Mouse (Mus musculus): ENCODE measurements at regions not wholly inside any gene's neighbourhood (a gene's known extent, or its start where the extent isn't known, plus 50 kb on each side); places are given as distances from the start of the nearest gene placed in this dataset.
A peak's percentile ranks its signal among the peaks of the same experiment; 100 is the strongest.

GRCm38 (mm10) chr2:114853715-114854530 is 199.2 kb upstream of the Dph6 start:
- 8% methylated on average over 13 of the region's 13 CpGs for WGBS
- peak; percentile 96 for ATAC-seq
- H3K36me3 ChIP-seq (ENCODE audit: control insufficient read depth, insufficient read depth): no peaks in the 10 kb centered on the region
- no peaks in the 10 kb centered on the region for H3K27me3 ChIP-seq (replicated peaks; ENCODE audit: control insufficient read depth, insufficient read depth, low read length)
- peak overlapping the region; percentile 35 for H3K9ac ChIP-seq (replicated peaks; ENCODE audit: low read depth, low read length)
- peaks cover 15% of the 10 kb centered on the region for H3K4me1 ChIP-seq (replicated peaks; ENCODE audit: control insufficient read depth, insufficient read depth, low read length)
- H3K27ac ChIP-seq (ENCODE audit: low read length): peak overlapping the region; percentile 27
- peak overlapping the region; percentile 43 for H3K4me2 ChIP-seq (ENCODE audit: low read length)
- H3K9me3 ChIP-seq (ENCODE audit: control insufficient read depth, low read length): no peaks in the 10 kb centered on the region
- H3K4me3 ChIP-seq (replicated peaks; ENCODE audit: low read length): peak overlapping the region; percentile 13; the same call in 1 of the 2 replicates

- peaks cover 5% of the 10 kb centered on the region for H3K4me1 ChIP-seq (replicated peaks; ENCODE audit: control insufficient read depth, insufficient read depth, low read length)
- H3K27ac ChIP-seq (ENCODE audit: low read length): no peak overlapping the region
- H3K4me3 ChIP-seq (replicated peaks; ENCODE audit: low read length): no peak overlapping the region
- peak; percentile 47; the same call in 1 of the 2 replicates for ATAC-seq
- no peak overlapping the region for H3K4me2 ChIP-seq (ENCODE audit: low read length)
- H3K36me3 ChIP-seq (ENCODE audit: control insufficient read depth, insufficient read depth): no peaks in the 10 kb centered on the region
- WGBS: 16% methylated on average over 7 of the region's 7 CpGs
- no peaks in the 10 kb centered on the region for H3K27me3 ChIP-seq (replicated peaks; ENCODE audit: control insufficient read depth, insufficient read depth, low read length)
- no peaks in the 10 kb centered on the region for H3K9me3 ChIP-seq (ENCODE audit: control insufficient read depth, low read length)
- H3K9ac ChIP-seq (replicated peaks; ENCODE audit: low read depth, low read length): no peak overlapping the region
Measured at GRCm38 (mm10) chr2:114872272-114872671, 217.5 kb upstream of the Dph6 start.

GRCm38 (mm10) chr2:114873090-114873489 is 218.3 kb upstream of the Dph6 start:
- Histone ChIP-seq H3K36me3 (ENCODE audit: control insufficient read depth, insufficient read depth) (no peaks in the 10 kb centered on the region), H3K27ac (ENCODE audit: low read length) (no peak overlapping the region), H3K9me3 (ENCODE audit: control insufficient read depth, low read length) (no peaks in the 10 kb centered on the region), H3K27me3 (replicated peaks; ENCODE audit: control insufficient read depth, insufficient read depth, low read length) (no peaks in the 10 kb centered on the region), H3K4me1 (replicated peaks; ENCODE audit: control insufficient read depth, insufficient read depth, low read length) (peaks cover 5% of the 10 kb centered on the region), H3K9ac (replicated peaks; ENCODE audit: low read depth, low read length) (no peak overlapping the region), H3K4me3 (replicated peaks; ENCODE audit: low read length) (no peak overlapping the region), H3K4me2 (ENCODE audit: low read length) (no peak overlapping the region)
- 17% methylated on average over 4 of the region's 4 CpGs for WGBS
- peak; percentile 57 for ATAC-seq

- no peaks in the 10 kb centered on the region for H3K9me3 ChIP-seq (ENCODE audit: control insufficient read depth, low read length)
- no peak overlapping the region for H3K4me2 ChIP-seq (ENCODE audit: low read length)
- WGBS: 29% methylated on average over 2 of the region's 2 CpGs
- no peak overlapping the region for H3K4me3 ChIP-seq (replicated peaks; ENCODE audit: low read length)
- H3K9ac ChIP-seq (replicated peaks; ENCODE audit: low read depth, low read length): no peak overlapping the region
- H3K27me3 ChIP-seq (replicated peaks; ENCODE audit: control insufficient read depth, insufficient read depth, low read length): no peaks in the 10 kb centered on the region
- no peak for ATAC-seq
- no peak overlapping the region for H3K27ac ChIP-seq (ENCODE audit: low read length)
- H3K36me3 ChIP-seq (ENCODE audit: control insufficient read depth, insufficient read depth): no peaks in the 10 kb centered on the region
- peaks cover 4% of the 10 kb centered on the region for H3K4me1 ChIP-seq (replicated peaks; ENCODE audit: control insufficient read depth, insufficient read depth, low read length)
Measured at GRCm38 (mm10) chr2:114879084-114879483, 224.3 kb upstream of the Dph6 start.

- no peaks in the 10 kb centered on the region for H3K27me3 ChIP-seq (replicated peaks; ENCODE audit: control insufficient read depth, insufficient read depth, low read length)
- no peaks in the 10 kb centered on the region for H3K36me3 ChIP-seq (ENCODE audit: control insufficient read depth, insufficient read depth)
- H3K4me2 ChIP-seq (ENCODE audit: low read length): no peak overlapping the region
- WGBS: 40% methylated on average over 2 of the region's 2 CpGs
- no peak overlapping the region for H3K4me3 ChIP-seq (replicated peaks; ENCODE audit: low read length)
- peak; percentile 63; the same call in 1 of the 2 replicates for ATAC-seq
- H3K27ac ChIP-seq (ENCODE audit: low read length): no peak overlapping the region
- no peaks in the 10 kb centered on the region for H3K9me3 ChIP-seq (ENCODE audit: control insufficient read depth, low read length)
- H3K4me1 ChIP-seq (replicated peaks; ENCODE audit: control insufficient read depth, insufficient read depth, low read length): peaks cover 4% of the 10 kb centered on the region
- no peak overlapping the region for H3K9ac ChIP-seq (replicated peaks; ENCODE audit: low read depth, low read length)
Measured at GRCm38 (mm10) chr2:114879784-114880183, 225.0 kb upstream of the Dph6 start.

GRCm38 (mm10) chr2:114885734-114886260 is 231.0 kb upstream of the Dph6 start:
- no peaks in the 10 kb centered on the region for H3K4me1 ChIP-seq (replicated peaks; ENCODE audit: control insufficient read depth, insufficient read depth, low read length)
- WGBS: 91% methylated on average over 2 of the region's 2 CpGs
- no peak overlapping the region for H3K27ac ChIP-seq (ENCODE audit: low read length)
- ATAC-seq: no peak
- H3K9ac ChIP-seq (replicated peaks; ENCODE audit: low read depth, low read length): no peak overlapping the region
- no peaks in the 10 kb centered on the region for H3K36me3 ChIP-seq (ENCODE audit: control insufficient read depth, insufficient read depth)
- H3K9me3 ChIP-seq (ENCODE audit: control insufficient read depth, low read length): no peaks in the 10 kb centered on the region
- no peak overlapping the region for H3K4me2 ChIP-seq (ENCODE audit: low read length)
- H3K4me3 ChIP-seq (replicated peaks; ENCODE audit: low read length): no peak overlapping the region
- no peaks in the 10 kb centered on the region for H3K27me3 ChIP-seq (replicated peaks; ENCODE audit: control insufficient read depth, insufficient read depth, low read length)

- WGBS: 75% methylated on average over 2 of the region's 2 CpGs
- no peak overlapping the region for H3K4me3 ChIP-seq (replicated peaks; ENCODE audit: low read length)
- H3K27me3 ChIP-seq (replicated peaks; ENCODE audit: control insufficient read depth, insufficient read depth, low read length): no peaks in the 10 kb centered on the region
- H3K9ac ChIP-seq (replicated peaks; ENCODE audit: low read depth, low read length): no peak overlapping the region
- no peak for ATAC-seq
- no peaks in the 10 kb centered on the region for H3K36me3 ChIP-seq (ENCODE audit: control insufficient read depth, insufficient read depth)
- H3K9me3 ChIP-seq (ENCODE audit: control insufficient read depth, low read length): no peaks in the 10 kb centered on the region
- H3K4me2 ChIP-seq (ENCODE audit: low read length): no peak overlapping the region
- no peak overlapping the region for H3K27ac ChIP-seq (ENCODE audit: low read length)
- H3K4me1 ChIP-seq (replicated peaks; ENCODE audit: control insufficient read depth, insufficient read depth, low read length): no peaks in the 10 kb centered on the region
Measured at GRCm38 (mm10) chr2:114898812-114899211, 244.0 kb upstream of the Dph6 start.

GRCm38 (mm10) chr2:114911845-114912500 is 257.2 kb upstream of the Dph6 start:
- Histone ChIP-seq H3K4me3 (replicated peaks; ENCODE audit: low read length) (no peak overlapping the region), H3K27me3 (replicated peaks; ENCODE audit: control insufficient read depth, insufficient read depth, low read length) (no peaks in the 10 kb centered on the region), H3K27ac (ENCODE audit: low read length) (no peak overlapping the region), H3K4me2 (ENCODE audit: low read length) (no peak overlapping the region), H3K9ac (replicated peaks; ENCODE audit: low read depth, low read length) (no peak overlapping the region), H3K4me1 (replicated peaks; ENCODE audit: control insufficient read depth, insufficient read depth, low read length) (no peaks in the 10 kb centered on the region), H3K36me3 (ENCODE audit: control insufficient read depth, insufficient read depth) (no peaks in the 10 kb centered on the region), H3K9me3 (ENCODE audit: control insufficient read depth, low read length) (no peaks in the 10 kb centered on the region)
- whole genome bisulfite sequencing: 60% methylated on average over 7 of the region's 7 CpGs
- no peak for ATAC-seq

GRCm38 (mm10) chr2:114915025-114915690 is 260.4 kb upstream of the Dph6 start:
- H3K36me3 ChIP-seq (ENCODE audit: control insufficient read depth, insufficient read depth): no peaks in the 10 kb centered on the region
- H3K4me2 ChIP-seq (ENCODE audit: low read length): no peak overlapping the region
- H3K9ac ChIP-seq (replicated peaks; ENCODE audit: low read depth, low read length): no peak overlapping the region
- WGBS: 62% methylated on average over 6 of the region's 6 CpGs
- H3K4me1 ChIP-seq (replicated peaks; ENCODE audit: control insufficient read depth, insufficient read depth, low read length): peaks cover 6% of the 10 kb centered on the region
- H3K27ac ChIP-seq (ENCODE audit: low read length): no peak overlapping the region
- H3K9me3 ChIP-seq (ENCODE audit: control insufficient read depth, low read length): no peaks in the 10 kb centered on the region
- no peaks in the 10 kb centered on the region for H3K27me3 ChIP-seq (replicated peaks; ENCODE audit: control insufficient read depth, insufficient read depth, low read length)
- H3K4me3 ChIP-seq (replicated peaks; ENCODE audit: low read length): no peak overlapping the region
- ATAC-seq: no peak
